ENCODE assay signal across 9 mouse cellular contexts in the genomic region with DNA sequence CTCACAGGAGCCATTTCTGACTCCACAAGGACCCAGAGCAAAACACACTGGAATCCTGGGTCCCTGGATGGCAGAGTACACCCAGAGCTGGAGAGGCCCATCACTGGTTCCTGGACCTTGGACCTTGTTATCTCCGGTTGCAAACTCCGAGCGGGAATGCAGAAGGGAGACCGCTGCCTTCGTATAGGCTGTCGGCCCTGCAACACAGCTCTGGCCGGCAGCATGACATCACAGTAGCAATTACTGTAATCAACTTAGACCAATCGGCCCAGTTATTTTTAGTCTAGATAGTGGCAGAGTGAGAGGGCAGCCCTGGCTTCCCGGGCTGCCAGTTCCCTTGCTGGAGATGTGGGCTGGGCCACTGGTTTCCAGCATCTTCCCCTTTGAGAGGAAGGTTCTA.
"Had no signal": no experiment of that assay in that cellular context is flagged by ENCODE, and none has a peak within 500 bp of the region (broad histone marks: within the 10 kb centered on the region; RNA-seq: fewer than 3 reads in every experiment).

No protein-coding gene starts in this region.

- H3K27me3 ChIP-seq: midbrain, embryonic 15.5 days had no signal

- H3K4me3 ChIP-seq: limb, embryonic 15.5 days; midbrain, embryonic 15.5 days; neural tube, embryonic 12.5 days had no signal

- H3K9me3 ChIP-seq: limb, embryonic 15.5 days; midbrain, embryonic 15.5 days; neural tube, embryonic 12.5 days had no signal

- DNase-seq: kidney, adult 18-20 months; kidney, postnatal 25 days; lung, adult 18-20 months; lung, postnatal 36 days; right cerebral cortex, postnatal 14 days; thymus, postnatal 36 days had no signal

- H3K27ac ChIP-seq: limb, embryonic 15.5 days; midbrain, embryonic 15.5 days; neural tube, embryonic 12.5 days had no signal

- H3K4me2 ChIP-seq: limb, embryonic 15.5 days; midbrain, embryonic 15.5 days; neural tube, embryonic 12.5 days had no signal

- H3K4me1 ChIP-seq: limb, embryonic 15.5 days; midbrain, embryonic 15.5 days had no signal

- H3K36me3 ChIP-seq: limb, embryonic 15.5 days; midbrain, embryonic 15.5 days; neural tube, embryonic 12.5 days had no signal

- ATAC-seq: midbrain, embryonic 15.5 days had no signal

- H3K9ac ChIP-seq: limb, embryonic 15.5 days; midbrain, embryonic 15.5 days; neural tube, embryonic 12.5 days had no signal
